In genomic region chr8:87747582-87747981, GRCm38 (mm10) we compare ENCODE assay signal across 9 mouse cellular contexts.
DNase-seq lines count a peak whose midpoint lies in the region; ATAC-seq lines count a peak whose summit lies in the region.
"Had no signal": no experiment of that assay in that cellular context is flagged by ENCODE, and none has a peak within 500 bp of the region (broad histone marks: within the 10 kb centered on the region; RNA-seq: fewer than 3 reads in every experiment).

No protein-coding gene starts in this region.

- ATAC-seq in liver, embryonic 12.5 days: no peak
- no peak for ATAC-seq in embryonic facial prominence, embryonic 11.5 days (replicated peaks; ENCODE audit: insufficient number of reproducible peaks, low FRiP score, low TSS enrichment, low read depth)
- ATAC-seq in activated CD4-positive, CD25-positive, alpha-beta regulatory T cell, adult 4 months: no peak
- ATAC-seq in megakaryocyte-erythroid progenitor cell, adult 5-6 weeks (replicated peaks; ENCODE audit: low FRiP score, low TSS enrichment, poor library complexity, severe bottlenecking): no peak

- no peak overlapping the region for H3K4me2 ChIP-seq in liver, embryonic 12.5 days
- H3K4me2 ChIP-seq in embryonic facial prominence, embryonic 11.5 days (ENCODE audit: low read depth, low read length): no peak overlapping the region
- H3K4me2 ChIP-seq: neural tube, embryonic 12.5 days had no signal

- intact Hi-C loops in heart, postnatal 14 days (cut with DNase I): loop anchor here (2.0 kb wide), 1 partner anchor 31 kb away; no protein-coding TSS in a partner anchor

- peak; percentile 8 for DNase-seq in liver
- DNase-seq in embryonic facial prominence, embryonic 11.5 days (ENCODE audit: low spot score): peak; percentile 42
- DNase-seq in heart, postnatal 14 days: peak; percentile 16 to 62
- DNase-seq in lung, postnatal 14 days: peak; percentile 34
- peak; percentile 37 to 47 for DNase-seq in urinary bladder, postnatal 36 days (ENCODE audit: low spot score in 2 of 2)

- H3K27me3 ChIP-seq in liver, embryonic 12.5 days (replicated peaks): no peaks in the 10 kb centered on the region
- H3K27me3 ChIP-seq in embryonic facial prominence, embryonic 11.5 days (ENCODE audit: control insufficient read depth, insufficient read depth, low read length): no peaks in the 10 kb centered on the region
- H3K27me3 ChIP-seq: neural tube, embryonic 12.5 days had no signal

- WGBS in liver, embryonic 12.5 days (ENCODE audit: insufficient replicate concordance): 35% methylated on average over 8 of the region's 8 CpGs
- 24% methylated on average over 8 of the region's 8 CpGs for WGBS in embryonic facial prominence, embryonic 11.5 days

- no peaks in the 10 kb centered on the region for H3K4me1 ChIP-seq in liver, embryonic 12.5 days
- peaks cover 7% of the 10 kb centered on the region for H3K4me1 ChIP-seq in embryonic facial prominence, embryonic 11.5 days (ENCODE audit: control insufficient read depth, insufficient read depth, low read length)

- no peak overlapping the region for H3K4me3 ChIP-seq in liver, embryonic 12.5 days
- no peak overlapping the region for H3K4me3 ChIP-seq in embryonic facial prominence, embryonic 11.5 days (ENCODE audit: low read depth, low read length)
- H3K4me3 ChIP-seq: neural tube, embryonic 12.5 days had no signal

- no peak overlapping the region for H3K9ac ChIP-seq in liver, embryonic 12.5 days
- no peak overlapping the region for H3K9ac ChIP-seq in embryonic facial prominence, embryonic 11.5 days (replicated peaks; ENCODE audit: low read length)
- H3K9ac ChIP-seq: neural tube, embryonic 12.5 days had no signal

- no peaks in the 10 kb centered on the region for H3K9me3 ChIP-seq in liver, embryonic 12.5 days (replicated peaks)
- H3K9me3 ChIP-seq in embryonic facial prominence, embryonic 11.5 days (replicated peaks; ENCODE audit: control insufficient read depth, low read length): no peaks in the 10 kb centered on the region
- H3K9me3 ChIP-seq: neural tube, embryonic 12.5 days had no signal

- no peak overlapping the region for H3K27ac ChIP-seq in liver, embryonic 12.5 days
- peak overlapping the region; percentile 38 for H3K27ac ChIP-seq in embryonic facial prominence, embryonic 11.5 days (replicated peaks; ENCODE audit: low read depth, low read length)
- H3K27ac ChIP-seq: neural tube, embryonic 12.5 days had no signal

- H3K36me3 ChIP-seq in liver, embryonic 12.5 days: no peaks in the 10 kb centered on the region
- H3K36me3 ChIP-seq in embryonic facial prominence, embryonic 11.5 days (replicated peaks; ENCODE audit: control insufficient read depth, insufficient read depth, low read depth, low read length): no peaks in the 10 kb centered on the region
- H3K36me3 ChIP-seq: neural tube, embryonic 12.5 days had no signal
